Mouse (Mus musculus) mouse trophoblast stem cell (cell line): ENCODE measurements around the gene Tecpr1.

ENCODE experiments used
- in situ Hi-C, 2 experiments: fragments of 300-500 bp; cut with MseI, MboI; formaldehyde crosslinking; loops; 2 replicates in 1 of 2; 3 replicates in 1 of 2; pipeline ENCODE4 v1.15.1; 2025

Tecpr1 gene

DNA sequence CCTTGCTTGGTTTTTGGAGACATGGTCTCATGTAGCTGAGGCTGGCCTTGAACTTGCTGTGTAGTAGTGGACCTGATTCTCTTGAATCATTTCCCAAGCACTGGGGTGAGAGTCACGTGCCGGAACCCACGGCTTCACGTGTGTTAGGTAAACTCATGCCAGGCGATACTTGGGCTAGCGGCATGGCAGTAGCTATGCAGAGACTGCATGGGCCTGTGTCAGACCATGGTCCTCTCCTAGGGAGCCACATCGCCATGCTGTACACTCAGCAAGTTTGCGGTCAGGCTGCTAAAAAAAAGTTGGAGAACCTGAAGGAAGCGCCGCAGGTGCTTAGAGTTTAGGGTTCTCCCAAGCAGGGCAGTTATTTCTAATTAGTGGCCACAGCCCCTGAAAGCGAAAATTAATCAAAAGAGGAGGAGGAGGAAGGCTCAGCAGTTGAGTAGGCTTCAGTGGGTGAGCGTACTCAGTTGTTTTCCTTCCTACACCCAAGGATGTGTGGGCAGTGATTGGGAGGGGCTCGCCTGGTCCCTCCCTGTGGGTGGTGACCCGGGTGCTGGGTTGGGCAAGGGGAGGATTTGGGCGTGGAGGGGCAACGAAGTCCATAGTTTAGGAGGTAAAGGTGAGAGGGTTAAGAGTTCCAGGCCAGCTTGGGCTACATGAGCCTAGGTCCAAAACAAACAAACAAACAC lies 30.9 kb upstream of the Tecpr1 start:
- in situ Hi-C loops, result loop anchor here in 1 of 2 experiments (25.0 kb wide), 1 partner anchor 483 kb away; no protein-coding TSS in a partner anchor

DNA sequence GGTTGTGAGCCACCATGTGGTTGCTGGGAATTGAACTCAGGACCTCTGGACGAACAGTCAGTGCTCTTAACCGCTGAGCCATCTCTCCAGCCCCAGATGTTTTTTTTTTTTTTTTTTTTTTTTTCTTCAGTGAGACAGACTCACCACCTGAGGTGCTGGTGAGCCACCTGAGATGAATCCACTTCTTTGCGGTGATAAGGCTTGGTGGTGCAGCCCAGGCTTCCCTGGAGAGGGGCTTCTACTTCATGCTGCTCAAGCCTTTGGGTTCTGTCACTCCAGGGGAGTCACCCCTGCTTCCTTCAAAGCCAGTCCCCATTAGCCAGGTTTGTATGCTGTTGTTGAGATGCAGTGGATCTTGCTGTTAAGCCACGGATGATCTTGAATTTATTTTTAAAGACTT lies 29.8 kb upstream of the Tecpr1 start:
- in situ Hi-C loops, result loop anchor here in 1 of 2 experiments (25.0 kb wide), 1 partner anchor 484 kb away; no protein-coding TSS in a partner anchor

- in situ Hi-C loops, result loop anchor here in 1 of 2 experiments (25.0 kb wide), 1 partner anchor 485 kb away; no protein-coding TSS in a partner anchor
Observed at GRCm38 (mm10) chr5:144251876-144252577, 28.6 kb upstream of the Tecpr1 start.

GRCm38 (mm10) chr5:144249871-144250270 lies 26.5 kb upstream of the Tecpr1 start:
- in situ Hi-C loops, result loop anchor here in 1 of 2 experiments (25.0 kb wide), 1 partner anchor 487 kb away; no protein-coding TSS in a partner anchor

GRCm38 (mm10) chr5:144247906-144248585 lies 24.6 kb upstream of the Tecpr1 start:
- in situ Hi-C loops, result no loop called here

GRCm38 (mm10) chr5:144247307-144247706 lies 23.9 kb upstream of the Tecpr1 start:
- in situ Hi-C loops, result no loop called here

GRCm38 (mm10) chr5:144246669-144247068 lies 23.3 kb upstream of the Tecpr1 start:
- in situ Hi-C loops, result no loop called here

GRCm38 (mm10) chr5:144245592-144245991 lies 22.2 kb upstream of the Tecpr1 start:
- in situ Hi-C loops, result no loop called here

DNA sequence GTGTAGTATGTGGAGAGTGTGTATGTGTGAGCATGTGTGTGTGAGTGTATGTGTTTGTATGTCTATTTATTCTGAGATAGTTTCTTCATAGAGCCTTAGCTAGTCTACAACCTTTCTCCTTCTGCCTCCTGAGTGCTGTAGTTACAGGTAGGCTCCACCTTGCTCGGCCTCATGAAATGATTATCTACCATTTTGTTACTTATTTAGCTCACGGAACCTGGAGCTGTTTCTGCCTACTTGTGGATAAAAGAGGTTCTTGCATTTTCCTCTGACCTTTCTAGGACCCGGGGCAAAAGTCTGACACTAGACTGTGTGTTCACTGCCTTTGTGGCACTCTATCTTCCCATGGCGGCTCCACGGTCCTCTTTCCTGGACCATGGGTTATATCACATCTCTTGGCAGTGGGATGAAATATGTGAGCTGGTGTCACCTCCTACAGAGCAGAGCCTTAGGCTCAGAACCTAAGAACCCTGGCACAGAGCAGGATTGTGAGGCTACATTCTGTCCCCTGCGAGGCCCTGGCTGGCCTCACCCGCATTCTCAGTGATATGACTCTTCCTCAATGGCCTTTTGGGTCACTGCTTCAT lies 20.6 kb upstream of the Tecpr1 start, which contains the start of gene Bri3:
Bri3 (plus strand) TSS at position 537 of the 587 bp plus-strand sequence.
- in situ Hi-C loops, result no loop called here

DNA sequence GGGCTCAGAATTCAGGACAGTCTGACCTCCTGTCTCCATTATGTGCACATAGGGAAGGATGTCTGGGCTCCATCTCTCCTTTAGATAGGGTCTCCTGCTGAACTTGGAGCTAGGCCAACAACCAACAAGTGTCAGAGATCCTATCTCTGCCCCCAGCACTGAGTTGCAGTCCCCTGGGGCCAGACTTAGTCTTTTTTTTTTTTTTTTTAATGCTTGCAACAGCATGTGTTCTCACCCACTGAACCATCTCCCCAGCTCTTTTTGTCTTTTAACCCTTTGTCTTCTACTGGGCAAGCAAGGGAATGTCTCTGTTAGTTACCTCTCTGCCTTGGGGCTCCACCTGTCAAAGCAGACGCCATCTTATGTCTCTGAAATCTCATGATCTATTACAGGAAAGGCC lies 15.6 kb upstream of the Tecpr1 start:
- in situ Hi-C loops, result no loop called here

DNA sequence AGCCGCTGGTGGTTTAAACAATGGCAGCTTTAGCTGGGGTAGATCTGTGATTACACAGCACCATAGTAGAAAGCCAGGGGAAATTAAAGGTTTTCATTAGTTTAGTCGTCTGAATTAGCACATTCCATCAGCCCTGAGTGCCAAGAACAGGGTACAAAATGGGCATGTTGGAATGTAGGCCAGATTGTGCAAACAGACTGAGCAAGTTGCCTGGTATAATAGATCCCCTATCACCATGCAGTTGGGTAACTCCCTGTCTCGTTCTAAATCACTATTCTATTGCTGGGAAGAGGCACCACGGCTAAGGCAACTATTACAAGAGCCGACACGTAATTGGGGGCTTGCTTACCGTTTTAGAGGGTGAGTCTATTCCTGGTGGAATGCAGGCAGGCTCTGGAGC lies 11.3 kb upstream of the Tecpr1 start:
- in situ Hi-C loops, result no loop called here

- in situ Hi-C loops, result no loop called here
Observed at GRCm38 (mm10) chr5:144234222-144234621, 10.8 kb upstream of the Tecpr1 start.

- in situ Hi-C loops, result no loop called here
Observed at GRCm38 (mm10) chr5:144232531-144232930, 9.1 kb upstream of the Tecpr1 start.

DNA sequence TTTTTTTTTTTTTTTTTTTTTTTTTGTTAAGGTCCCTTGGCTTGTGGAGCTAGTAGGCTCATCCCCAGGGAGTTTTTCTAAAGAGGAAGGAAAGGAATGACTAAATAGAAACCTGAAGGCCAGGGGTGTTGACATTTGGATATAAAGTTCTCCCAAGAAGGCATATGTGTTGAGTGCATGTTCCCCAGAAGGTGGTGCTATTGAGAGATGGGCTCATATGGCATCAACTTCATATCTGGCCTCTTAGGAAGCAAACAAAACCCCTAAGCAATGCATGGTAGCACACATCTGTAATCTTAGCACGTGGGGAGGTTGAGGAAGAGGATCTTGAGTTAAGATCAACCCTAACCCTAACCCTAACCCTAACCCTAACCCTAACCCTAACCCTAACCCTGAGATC lies 8.0 kb upstream of the Tecpr1 start:
- in situ Hi-C loops, result no loop called here

DNA sequence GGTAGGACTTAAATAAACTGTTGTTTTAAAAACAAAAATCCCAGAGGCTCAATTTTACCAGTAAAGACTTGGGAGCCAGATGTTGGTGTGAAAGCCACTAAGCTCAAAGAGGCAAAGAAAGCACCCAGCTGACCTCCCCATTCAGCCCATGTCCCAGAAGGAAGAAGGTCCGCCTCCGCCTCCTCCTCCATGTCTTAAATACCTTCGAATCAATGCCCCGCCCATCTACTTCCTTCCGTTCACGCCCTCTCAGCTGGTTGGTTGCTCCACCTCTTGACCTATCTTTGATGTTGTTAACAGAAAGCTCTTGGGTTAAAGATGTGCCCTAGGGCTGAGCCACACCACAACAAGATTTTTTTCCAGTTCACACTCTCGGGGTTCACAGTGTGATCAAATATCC lies 6.8 kb upstream of the Tecpr1 start:
- in situ Hi-C loops, result no loop called here

- in situ Hi-C loops, result no loop called here
Observed at GRCm38 (mm10) chr5:144226220-144226619, 2.8 kb upstream of the Tecpr1 start.

DNA sequence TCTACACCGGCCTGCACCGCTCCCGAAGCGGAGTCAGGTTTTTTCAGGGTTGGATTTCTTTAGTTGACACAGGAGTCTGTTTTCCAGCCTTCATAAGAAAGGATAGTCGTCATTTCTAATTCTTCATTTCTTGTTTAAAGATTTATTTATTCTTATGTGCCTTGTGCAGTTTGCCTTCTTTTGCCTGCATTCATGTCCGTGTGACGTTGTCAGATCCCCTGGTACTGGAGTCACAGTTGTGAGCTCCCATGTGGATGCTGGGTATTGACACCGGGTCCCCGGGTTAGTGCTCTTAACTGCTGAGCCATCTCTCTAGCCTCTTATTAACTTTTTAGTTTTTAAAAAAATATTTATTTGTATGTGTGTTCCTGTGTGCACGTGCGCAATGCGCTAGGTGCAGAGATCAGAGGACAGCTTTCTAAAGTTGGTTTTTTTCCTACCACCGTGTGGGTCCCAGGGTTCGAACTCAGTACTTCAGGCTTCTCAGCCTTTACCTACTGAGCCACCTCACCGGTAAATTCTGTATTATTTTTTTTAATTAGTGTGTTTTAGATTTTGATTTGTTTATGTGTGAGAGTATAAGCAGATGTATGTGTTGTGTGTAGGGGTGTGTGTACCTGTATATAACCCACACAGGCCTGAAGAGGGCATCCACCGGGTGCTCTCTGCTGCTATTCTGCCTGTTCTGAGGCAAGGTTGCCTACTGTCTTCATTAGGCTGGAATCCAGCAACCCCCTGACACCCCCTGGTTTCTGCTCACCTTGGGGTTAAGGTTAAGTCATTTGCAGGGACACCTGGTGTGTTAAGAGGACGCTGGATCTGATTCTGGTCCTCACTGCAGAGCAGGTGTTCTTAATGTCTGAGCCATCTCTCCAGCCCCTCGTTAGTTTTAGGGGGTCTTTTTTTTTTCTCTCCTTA lies 743 bp upstream of the Tecpr1 start:
- in situ Hi-C loops, result no loop called here

DNA sequence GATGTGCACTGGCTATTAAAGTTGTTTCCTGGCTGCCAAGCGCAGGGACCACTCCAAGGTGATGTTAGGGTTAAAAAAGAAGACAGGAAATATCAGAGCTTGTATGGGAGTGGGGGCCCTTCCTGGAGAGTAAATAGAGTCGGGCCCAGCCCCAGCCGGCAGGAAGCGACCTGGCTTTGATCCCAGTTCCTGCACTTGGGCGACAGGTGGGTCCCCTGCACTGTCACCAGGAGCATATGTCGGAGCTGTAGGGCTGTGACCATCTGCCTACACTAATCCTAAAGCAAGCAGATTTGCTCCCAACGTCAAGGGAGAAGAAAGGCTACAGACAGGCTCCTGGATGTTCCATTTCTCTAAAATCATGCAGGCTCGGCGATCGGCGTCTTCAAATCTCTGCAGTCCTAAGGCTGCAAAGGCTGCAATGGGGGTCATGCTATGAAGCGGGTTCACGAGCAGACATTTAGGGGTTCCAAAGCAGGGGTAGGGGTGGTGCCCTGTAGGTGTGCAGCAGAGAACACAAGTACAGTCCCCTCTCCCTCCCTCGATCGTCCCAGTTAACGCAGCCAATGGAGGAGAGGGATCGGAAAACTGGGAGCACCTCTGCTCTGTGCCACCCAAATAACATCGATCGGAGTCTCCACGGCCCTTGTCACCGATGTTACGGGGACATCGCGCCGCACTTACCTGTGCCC lies 458 bp downstream of the Tecpr1 start:
- in situ Hi-C loops, result no loop called here

DNA sequence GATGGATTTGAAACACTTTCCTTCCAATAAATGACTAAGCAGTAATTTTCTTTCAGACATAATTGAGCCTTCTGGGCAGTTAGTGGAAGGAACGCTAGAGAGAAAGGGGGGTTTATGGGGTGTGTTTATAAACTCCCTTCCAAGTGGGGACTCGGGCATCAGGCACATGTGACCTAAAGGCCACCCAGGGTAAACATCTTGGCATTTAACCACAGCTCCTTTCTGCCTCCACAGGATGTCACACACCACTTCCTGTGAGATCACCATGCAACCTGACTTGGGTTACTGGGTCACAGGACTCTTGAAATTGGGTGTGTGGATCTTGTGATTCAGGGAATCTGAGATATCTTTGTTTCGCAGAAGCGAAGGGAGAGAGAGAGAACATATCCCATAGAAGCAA lies 2.1 kb downstream of the Tecpr1 start:
- in situ Hi-C loops, result no loop called here

- in situ Hi-C loops, result no loop called here
Observed at GRCm38 (mm10) chr5:144219936-144220335, 3.5 kb downstream of the Tecpr1 start.
